Mouse (Mus musculus) c-Kit-positive CD71-negative TER-119-negative erythroid progenitor cells, embryonic 14.5 days (primary cell): ENCODE results near the gene Uba52.
A peak's percentile ranks its signal among the peaks of the same experiment; 100 is the strongest.

Source experiments
- DNase-seq: peaks from one replicate; pipeline ENCODE4 v3.0.0-alpha.2; 2013; ENCODE audit warnings: low read depth

The Uba52 gene

GRCm38 (mm10) chr8:70510228-70510915 is at the start of gene Uba52:
Gene Uba52 (minus strand): TSS chr8:70510801.
- DNase-seq = peak; percentile 96

DNA sequence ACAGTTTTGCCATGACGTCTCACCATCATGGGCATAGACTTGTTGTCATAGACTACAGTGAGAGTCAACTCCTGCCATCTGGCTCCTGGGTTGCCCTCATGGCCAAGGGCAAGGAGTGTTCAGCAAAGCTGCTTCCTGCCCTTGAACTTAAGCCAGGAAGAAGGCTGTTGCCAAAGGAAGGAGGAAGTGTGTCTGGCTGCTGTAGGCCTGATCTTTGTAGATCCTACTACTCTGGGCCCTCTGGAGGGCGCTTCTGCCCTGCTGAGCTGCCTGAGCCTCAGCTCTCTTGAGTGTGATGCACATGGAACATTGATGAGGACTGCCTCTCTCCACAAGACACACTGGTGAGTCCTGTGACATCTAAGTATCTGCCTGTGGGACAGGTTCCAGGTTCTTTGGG is 49.5 kb upstream of the Uba52 start:
- no peak for DNase-seq

- no peak for DNase-seq
Observed at GRCm38 (mm10) chr8:70558983-70559382, 48.4 kb upstream of the Uba52 start.

DNA sequence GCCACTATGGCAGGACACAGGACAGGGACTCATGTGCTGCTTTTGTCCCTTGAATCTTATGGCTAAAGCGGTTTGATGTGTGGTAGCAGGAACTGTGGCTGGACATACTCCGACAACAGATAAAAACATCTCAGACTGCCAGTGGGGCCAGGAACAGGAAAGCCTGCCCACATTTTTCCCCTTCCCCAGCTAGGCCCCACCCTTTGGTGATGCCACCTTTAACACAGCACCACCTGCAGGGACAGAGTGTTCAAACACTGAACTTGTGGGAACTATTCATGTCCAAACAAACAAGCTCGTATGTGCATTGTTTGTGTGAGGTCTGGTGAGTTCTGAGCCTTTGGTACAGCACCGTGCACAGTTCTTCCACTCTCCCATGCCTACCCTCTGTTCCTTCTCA is 47.7 kb upstream of the Uba52 start:
- no peak for DNase-seq

- DNase-seq = no peak
Observed at GRCm38 (mm10) chr8:70555079-70555747, 44.6 kb upstream of the Uba52 start.

DNA sequence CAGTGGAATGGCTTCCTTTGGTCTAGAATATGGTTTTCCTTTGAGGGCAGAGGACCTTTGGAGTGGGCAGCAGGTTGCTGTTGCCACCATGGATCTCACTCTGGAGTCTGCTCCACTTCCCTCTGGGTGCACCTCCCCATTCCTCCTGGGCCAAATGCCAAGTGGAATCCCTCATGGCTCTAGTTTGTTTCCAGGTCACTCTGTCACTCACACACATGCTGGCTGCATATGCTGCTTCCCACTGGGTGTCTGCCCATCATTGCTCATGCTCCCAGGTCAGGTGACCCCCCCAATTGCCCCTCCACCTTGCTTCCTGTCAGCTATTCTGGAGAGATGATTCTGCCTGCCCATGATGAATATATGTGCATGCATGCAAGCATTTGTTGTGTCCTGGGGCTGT is 43.1 kb upstream of the Uba52 start:
- no peak for DNase-seq

- no peak for DNase-seq
Observed at GRCm38 (mm10) chr8:70552836-70553235, 42.2 kb upstream of the Uba52 start.

DNA sequence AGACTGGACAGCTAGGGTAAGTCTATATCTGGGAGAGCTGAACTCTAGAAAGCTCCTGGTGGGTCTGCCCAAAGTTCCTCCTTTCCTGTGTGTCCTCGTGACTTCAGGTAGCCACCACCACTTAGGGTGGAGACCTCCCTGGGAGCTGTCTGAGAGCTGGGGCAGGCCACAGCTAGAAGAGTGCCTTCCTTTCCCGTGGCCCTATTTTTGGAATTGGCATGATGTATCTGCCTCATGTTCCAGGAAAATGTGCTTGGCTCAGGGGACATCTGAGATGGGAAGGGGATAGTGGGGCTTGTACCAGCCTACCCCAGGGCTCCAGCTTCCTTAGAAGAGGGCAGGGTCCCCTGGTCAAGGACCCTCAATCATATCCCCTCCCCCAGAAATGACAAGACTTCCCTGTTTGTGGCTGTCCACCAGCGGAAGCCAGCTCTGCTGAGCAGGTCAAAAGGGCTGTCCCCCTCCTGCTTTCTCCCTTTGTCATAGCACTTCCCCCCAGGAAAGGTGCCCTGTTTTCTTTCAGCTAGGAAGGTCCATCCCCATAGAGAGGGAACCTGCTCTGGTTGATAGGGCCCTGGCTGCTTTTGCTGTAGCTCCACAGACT is 41.1 kb upstream of the Uba52 start:
- no peak for DNase-seq

DNA sequence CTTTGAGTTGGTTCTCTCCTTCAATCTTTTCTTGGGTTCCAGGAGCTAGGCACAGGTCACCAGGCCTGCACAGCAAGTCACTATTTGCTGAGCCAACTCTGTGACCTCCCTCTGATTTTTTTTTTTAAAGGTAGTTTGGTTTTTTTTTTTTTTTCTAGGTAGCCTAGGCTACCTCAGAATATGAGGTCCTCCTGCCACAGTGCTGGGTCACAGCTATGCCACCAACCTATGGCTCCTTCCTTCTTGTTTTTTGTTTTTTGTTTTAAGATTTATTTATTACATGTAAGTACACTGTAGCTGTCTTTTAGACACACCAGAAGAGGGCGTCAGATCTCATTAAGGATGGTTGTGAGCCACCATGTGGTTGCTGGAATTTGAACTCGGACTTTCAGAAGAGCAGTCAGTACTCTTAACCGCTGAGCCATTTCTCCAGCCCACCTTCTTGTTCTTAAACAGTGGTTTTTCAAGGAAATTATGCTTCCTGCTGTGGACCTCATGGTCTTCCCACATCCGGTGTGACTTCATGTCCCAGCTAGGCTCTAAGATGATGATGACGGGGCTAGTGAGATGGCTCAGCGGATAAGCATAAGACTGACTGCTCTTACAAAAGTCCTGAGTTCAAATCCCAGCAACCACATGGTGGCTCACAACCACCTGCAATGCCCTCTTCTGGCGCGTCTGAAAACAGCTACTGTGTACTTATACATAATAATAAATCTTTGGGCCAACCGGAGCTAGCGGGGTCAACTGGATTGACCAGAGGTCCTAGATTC is 39.0 kb upstream of the Uba52 start:
- no peak for DNase-seq

GRCm38 (mm10) chr8:70547762-70548161 is 37.2 kb upstream of the Uba52 start:
- no peak for DNase-seq

DNA sequence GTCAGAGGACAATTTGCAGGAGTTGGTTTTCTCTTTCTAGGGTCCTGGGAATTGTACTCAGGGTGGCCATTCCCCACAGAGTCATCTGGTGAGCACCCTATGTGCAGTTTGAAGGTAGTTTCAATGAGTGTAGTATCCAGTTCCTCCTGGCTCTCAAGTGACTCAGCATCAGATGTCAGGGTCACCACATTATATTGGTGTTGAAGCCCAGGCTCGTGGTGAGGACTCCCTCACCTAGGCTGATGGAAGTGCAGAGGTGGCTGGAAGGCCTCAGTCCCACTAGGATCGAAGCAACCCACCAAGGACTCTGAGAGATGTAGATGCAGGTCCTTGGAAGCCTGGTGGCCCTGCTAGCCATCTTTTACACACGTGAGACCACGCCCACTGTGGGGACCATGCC is 35.8 kb upstream of the Uba52 start:
- no peak for DNase-seq

- DNase-seq = no peak
Observed at GRCm38 (mm10) chr8:70544200-70544687, 33.6 kb upstream of the Uba52 start.

DNA sequence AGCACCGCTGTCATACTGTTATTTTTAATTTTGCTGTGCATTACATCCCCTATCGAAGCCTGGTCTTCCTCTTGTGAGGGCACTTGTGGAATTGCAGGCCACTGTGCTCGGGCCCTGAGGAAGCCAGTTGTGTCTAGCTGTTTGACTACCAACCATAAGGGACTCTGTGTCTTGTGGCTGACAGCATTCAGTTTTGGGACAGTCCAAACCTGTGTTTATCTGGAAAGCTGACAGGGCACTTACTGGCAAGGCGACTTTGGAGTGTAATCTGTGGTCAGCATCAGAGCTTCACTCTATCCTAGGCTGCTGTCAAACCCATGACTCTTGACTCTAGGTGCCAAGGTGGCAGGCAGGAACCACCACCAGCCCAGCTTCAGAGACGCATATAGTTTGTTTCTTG is 30.5 kb upstream of the Uba52 start:
- DNase-seq = no peak

DNA sequence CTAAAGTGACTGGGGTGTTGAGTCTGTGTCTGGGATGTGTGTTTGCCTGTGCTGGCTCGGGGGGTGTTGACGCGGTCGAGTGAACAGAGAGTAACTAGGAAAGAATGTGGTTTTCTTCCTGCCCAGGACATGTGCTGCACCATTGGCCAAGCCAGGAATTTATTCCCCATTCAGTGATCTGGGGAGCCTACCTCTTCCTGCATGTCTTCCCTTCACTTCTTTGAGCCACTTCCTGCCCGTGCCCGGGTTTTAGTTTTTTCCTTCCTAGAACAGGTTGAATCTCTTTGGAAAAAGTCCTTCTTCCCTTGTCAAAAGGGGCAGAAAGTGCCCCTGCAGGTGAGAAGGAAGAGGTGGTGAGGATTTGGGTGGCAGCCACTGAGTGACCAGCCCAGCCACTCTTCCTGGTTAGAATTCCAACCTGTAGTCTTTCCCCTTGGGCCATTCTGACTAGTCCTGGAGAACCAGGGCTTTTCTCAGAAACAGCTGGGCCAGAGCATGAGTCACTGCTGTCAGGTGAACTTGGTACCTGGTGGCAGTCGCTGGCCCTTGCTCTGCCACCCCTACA is 30.0 kb upstream of the Uba52 start:
- DNase-seq = no peak

GRCm38 (mm10) chr8:70540013-70540506 is 29.5 kb upstream of the Uba52 start:
- no peak for DNase-seq

- peak; percentile 100 for DNase-seq
Observed at GRCm38 (mm10) chr8:70539077-70539813, 28.6 kb upstream of the Uba52 start, which contains the start of gene Ell. Gene Ell (plus strand): TSS chr8:70539457.

- DNase-seq = peak; percentile 99
Observed at GRCm38 (mm10) chr8:70538633-70539076, 28.1 kb upstream of the Uba52 start.

DNA sequence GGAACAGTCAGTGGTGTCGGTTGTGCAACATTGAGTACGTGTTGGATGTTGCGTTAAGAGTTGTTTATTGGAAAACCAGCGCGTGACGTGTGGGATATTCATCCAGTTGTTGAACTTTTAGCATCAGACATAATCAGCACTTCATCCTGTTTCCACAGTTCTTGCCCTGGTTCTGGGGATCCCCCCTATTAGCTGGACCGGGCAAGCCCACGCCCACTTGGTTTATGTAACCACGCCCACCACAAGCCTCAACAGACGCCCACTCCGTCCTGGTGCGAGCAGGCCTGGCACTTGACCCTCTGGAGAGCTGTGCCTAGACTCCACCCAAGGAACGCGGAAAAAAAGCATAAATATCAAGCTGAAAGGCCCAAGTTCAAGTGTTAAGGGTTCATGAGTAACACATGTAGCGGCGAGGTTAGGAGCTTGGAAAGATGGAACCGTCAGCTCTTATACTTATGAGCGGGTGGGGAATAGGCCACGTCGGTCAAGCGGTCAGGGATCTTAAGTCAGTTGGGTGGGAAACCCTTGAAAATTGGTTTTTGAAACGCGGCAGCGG is 27.5 kb upstream of the Uba52 start:
- no peak for DNase-seq

DNA sequence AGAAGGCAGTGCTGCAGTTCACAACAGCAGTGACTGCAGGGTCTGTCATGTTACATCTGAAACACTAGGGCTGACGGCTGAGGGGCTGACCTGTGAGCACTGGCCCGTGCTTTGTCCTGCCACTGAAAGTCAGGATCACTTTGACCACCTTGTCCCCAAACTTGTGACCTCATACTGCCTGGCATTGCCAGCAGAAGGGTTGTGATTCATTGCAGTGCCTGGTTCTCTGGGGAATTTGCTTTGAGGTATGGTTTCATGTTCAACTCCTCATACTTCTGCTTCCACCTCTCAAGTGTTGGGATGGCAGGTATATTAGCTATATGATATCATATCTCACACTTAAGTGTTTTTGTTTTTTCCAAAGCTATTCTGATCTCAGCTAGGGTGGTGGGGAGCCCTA is 25.1 kb upstream of the Uba52 start:
- no peak for DNase-seq

DNA sequence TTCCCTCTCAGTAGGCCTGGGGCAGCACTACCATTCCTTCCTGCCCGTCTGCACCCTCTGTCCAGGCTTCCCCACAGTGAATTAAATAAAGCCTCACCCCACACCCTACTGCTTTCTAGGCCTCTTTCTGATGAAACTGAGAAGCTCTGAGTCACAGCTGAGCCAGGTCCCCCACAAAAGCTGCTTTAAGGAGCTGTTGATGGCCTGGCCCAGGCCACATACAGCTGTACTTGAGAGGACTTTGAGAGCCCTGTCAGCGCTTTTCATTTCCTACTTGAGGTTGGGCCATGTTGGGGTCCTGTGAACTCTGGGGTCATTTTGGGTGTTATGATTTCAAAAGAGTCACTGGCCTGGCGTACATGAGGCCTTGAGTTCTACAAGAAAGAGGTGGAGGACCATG is 24.6 kb upstream of the Uba52 start:
- DNase-seq = no peak

- DNase-seq = no peak
Observed at GRCm38 (mm10) chr8:70534281-70534680, 23.7 kb upstream of the Uba52 start.
